Mouse (Mus musculus) CH12.LX (cell line): Measurements from ENCODE around the gene Tnfrsf1a. TPM values are rescaled to one million over a fixed set of nuclear protein-coding genes. Genes with fewer than 3 reads are reported as not detected.

Experiments used
- DNase-seq: peaks from one replicate; pipeline ENCODE4 v3.0.0-alpha.2; 2013; ENCODE audit errors: extremely low read depth
- H3K27ac ChIP-seq: 2 replicates; pipeline ENCODE4 v1.5.1; 2012; ENCODE audit warnings: low read depth, mild to moderate bottlenecking, control low read depth, moderate library complexity; ENCODE audit not compliant: insufficient read depth
- H3K27me3 ChIP-seq: replicated peaks from 2 replicates; pipeline ENCODE3; 2012; ENCODE audit warnings: inconsistent platforms
- H3K36me3 ChIP-seq, 2 experiments: replicated peaks in 1 of 2; 2 replicates each; pipeline versions ENCODE3 to v1.6.1; 2012; ENCODE audit warnings: inconsistent platforms in 1 of 2, low read length in 1 of 2, mild to moderate bottlenecking in 1 of 2, mixed read lengths in 1 of 2, moderate library complexity in 1 of 2; ENCODE audit not compliant: control insufficient read depth in 1 of 2, insufficient read depth in 1 of 2
- H3K4me1 ChIP-seq, 2 experiments: 2 replicates each; pipeline ENCODE4 v1.6.1; 2012; ENCODE audit warnings: inconsistent platforms in 1 of 2, moderate library complexity in 1 of 2; ENCODE audit not compliant: insufficient read depth in 2 of 2, control insufficient read depth in 1 of 2
- H3K4me2 ChIP-seq: 2 replicates; pipeline ENCODE4 v1.6.1; 2012; ENCODE audit warnings: low read depth, mild to moderate bottlenecking, control low read depth; ENCODE audit not compliant: poor library complexity, insufficient read depth, severe bottlenecking
- H3K4me3 ChIP-seq, 3 experiments: fragments of 150-350 bp in 1 of 3; sonication (generic) in 1 of 3; replicated peaks in 1 of 3; 2 replicates each; pipeline versions ENCODE3 to v1.5.1; 2011 to 2012; ENCODE audit warnings: low read depth in 2 of 3, low read length in 2 of 3, mild to moderate bottlenecking in 2 of 3, moderate library complexity in 2 of 3, control low read depth in 1 of 3, improper control_type of control experiment in 1 of 3, inconsistent platforms in 1 of 3, mixed read lengths in 1 of 3; ENCODE audit not compliant: poor library complexity in 1 of 3
- H3K79me2 ChIP-seq: replicated peaks from 2 replicates; pipeline ENCODE4 v1.6.1; 2012; ENCODE audit warnings: mild to moderate bottlenecking, moderate library complexity; ENCODE audit not compliant: control insufficient read depth, poor library complexity, insufficient read depth, severe bottlenecking; ENCODE audit errors: extremely low read depth
- H3K9ac ChIP-seq: 2 replicates; pipeline ENCODE4 v1.6.1; 2012; ENCODE audit warnings: low read depth, mild to moderate bottlenecking, control low read depth, moderate library complexity; ENCODE audit not compliant: insufficient read depth
- H3K9me3 ChIP-seq: replicated peaks from 2 replicates; pipeline ENCODE3; 2012; ENCODE audit warnings: low read length, inconsistent platforms, mixed read lengths
- BHLHE40 ChIP-seq: IDR thresholded peaks from 2 replicates; pipeline ENCODE4 v1.6.1; 2011; ENCODE audit warnings: mild to moderate bottlenecking, low read depth, low read length, improper control_type of control experiment
- CHD2 ChIP-seq: IDR thresholded peaks from 2 replicates; pipeline ENCODE4 v1.6.1; 2011; ENCODE audit warnings: low read length, improper control_type of control experiment
- HCFC1 ChIP-seq: IDR thresholded peaks from 2 replicates; pipeline ENCODE4 v1.6.1; 2012; ENCODE audit warnings: low read depth, mild to moderate bottlenecking, inconsistent platforms, low read length, improper control_type of control experiment
- JUND ChIP-seq: conservative IDR thresholded peaks from 2 replicates; pipeline ENCODE4 v1.6.1; 2011; ENCODE audit warnings: low read depth, low read length, improper control_type of control experiment
- NELFE ChIP-seq: IDR thresholded peaks from 2 replicates; pipeline ENCODE4 v1.6.1; 2011; ENCODE audit warnings: low read depth, low read length, improper control_type of control experiment
- NRF1 ChIP-seq: IDR thresholded peaks from 2 replicates; pipeline ENCODE4 v1.6.1; 2014; ENCODE audit warnings: low read depth, mild to moderate bottlenecking, inconsistent platforms, low read length, improper control_type of control experiment, moderate library complexity
- POLR2AphosphoS2 ChIP-seq: IDR thresholded peaks from 2 replicates; pipeline ENCODE4 v1.6.1; 2011; ENCODE audit warnings: low read depth, low read length, improper control_type of control experiment
- USF1 ChIP-seq: IDR thresholded peaks from 2 replicates; pipeline ENCODE4 v1.6.1; 2014; ENCODE audit warnings: low read depth, mild to moderate bottlenecking, inconsistent platforms, low read length, improper control_type of control experiment
- ZC3H11A ChIP-seq: IDR thresholded peaks from 2 replicates; pipeline ENCODE4 v1.6.1; 2012; ENCODE audit warnings: low read depth, mild to moderate bottlenecking, inconsistent platforms, low read length, improper control_type of control experiment
- ZNF384 ChIP-seq: IDR thresholded peaks from 2 replicates; pipeline ENCODE4 v1.6.1; 2012; ENCODE audit warnings: low read depth, low read length, improper control_type of control experiment, inconsistent platforms
- dilution Hi-C: fragments of 300-500 bp; cut with MboI; formaldehyde crosslinking; loops from 2 replicates; pipeline ENCODE4 v1.14.3; 2020; ENCODE audit warnings: low sequenced_read_pairs; ENCODE audit not compliant: extremely low pct_unique_long_range_greater_than_20kb, extremely low pct_ligation_motif_present
- in situ Hi-C: fragments of 300-500 bp; cut with MboI; formaldehyde crosslinking; loops from 3 replicates; pipeline ENCODE4 v1.14.3; 2019; ENCODE audit warnings: low sequenced_read_pairs, low pct_ligation_motif_present, low pct_unique_long_range_greater_than_20kb, mixed read lengths
- polyA plus RNA-seq: library from polyadenylated mRNA; unstranded; fragments of >175 nt; gene quantifications from 2 replicates; pipeline ENCODE4 v1.2.1, GENCODE M21; 2012; ENCODE audit warnings: low read depth; ENCODE audit not compliant: insufficient read length
- total RNA-seq, 2 experiments: library from RNA; depleted of rRNA; stranded (reverse); fragments of 300-350 nt in 1 of 2; fragments of >200 nt in 1 of 2; gene quantifications; 2 replicates each; pipeline ENCODE4 v1.2.3; 2012 to 2014

Gene Tnfrsf1a
- total and polyA plus RNA-seq, 3 experiments, result 0.13 TPM; not detected in 2

GRCm38 (mm10) chr6:125378621-125379020, 29.5 kb downstream of the Tnfrsf1a start:
- no peak overlapping the region for H3K4me3 ChIP-seq
- no peaks in the 10 kb centered on the region for H3K79me2 ChIP-seq
- no peak for TF ChIP-seq JUND
- no peak for TF ChIP-seq NRF1
- TF ChIP-seq ZNF384, result no peak
- no peaks in the 10 kb centered on the region for H3K36me3 ChIP-seq
- no peak for DNase-seq
- H3K9ac ChIP-seq, result no peak overlapping the region
- in situ Hi-C loops (no loop called here), dilution Hi-C loops (no loop called here)
- H3K27ac ChIP-seq, result no peak overlapping the region
- no peak overlapping the region for H3K4me2 ChIP-seq
- no peaks in the 10 kb centered on the region for H3K9me3 ChIP-seq
- no peaks in the 10 kb centered on the region for H3K4me1 ChIP-seq
- peaks cover 93% of the 10 kb centered on the region for H3K27me3 ChIP-seq

- H3K79me2 ChIP-seq, result no peaks in the 10 kb centered on the region
- in situ Hi-C loops, result no loop called here
- peaks cover 0 to 4% of the 10 kb centered on the region in 2 experiments; a peak in 1 of 4 replicates for H3K4me1 ChIP-seq
- no peaks in the 10 kb centered on the region for H3K36me3 ChIP-seq
- H3K27ac ChIP-seq, result no peak overlapping the region
- H3K27me3 ChIP-seq, result peaks cover 92% of the 10 kb centered on the region
- no peaks in the 10 kb centered on the region for H3K9me3 ChIP-seq
- no peak overlapping the region for H3K4me3 ChIP-seq
- no peak overlapping the region for H3K4me2 ChIP-seq
- DNase-seq, result no peak
- no peak for TF ChIP-seq ZC3H11A
- TF ChIP-seq HCFC1, result no peak
- no peak for TF ChIP-seq NRF1
- TF ChIP-seq, all 38 proteins: peak for 0
- dilution Hi-C loops, result no loop called here
- no peak overlapping the region for H3K9ac ChIP-seq
Observed at GRCm38 (mm10) chr6:125379781-125380180, 30.6 kb downstream of the Tnfrsf1a start.

GRCm38 (mm10) chr6:125380372-125381360, 31.5 kb downstream of the Tnfrsf1a start, which contains the start of gene Plekhg6:
Gene Plekhg6, minus strand, starts transcription at chr6:125380793.
- DNase-seq, result no peak
- in situ Hi-C loops (no loop called here), dilution Hi-C loops (no loop called here)
- Histone ChIP-seq H3K4me2 (no peak within 1 kb of the TSS), H3K4me3 (no peak within 1 kb of the TSS), H3K4me1 (peaks cover 0 to 5% of the 10 kb centered on the region in 2 experiments; a peak in 1 of 4 replicates), H3K9ac (no peak within 1 kb of the TSS), H3K9me3 (no peaks in the 10 kb centered on the region), H3K36me3 (no peaks in the 10 kb centered on the region), H3K27me3 (peaks cover 92% of the 10 kb centered on the region), H3K27ac (no peak within 1 kb of the TSS), H3K79me2 (no peaks in the 10 kb centered on the region)
- no peak for TF ChIP-seq BHLHE40
- TF ChIP-seq USF1, result no peak
- TF ChIP-seq NELFE, result no peak
- no peak for TF ChIP-seq POLR2AphosphoS2
- TF ChIP-seq CHD2, result no peak
- TF ChIP-seq, all 38 proteins: peak for 0
